13 mouse cellular contexts compared by ENCODE assay signal in genomic region chr6:140167182-140167581, GRCm38 (mm10).
"Had no signal": no experiment of that assay in that cellular context is flagged by ENCODE, and none has a peak within 500 bp of the region (broad histone marks: within the 10 kb centered on the region; RNA-seq: fewer than 3 reads in every experiment).

No protein-coding gene starts in this region.

- H3K36me3 ChIP-seq: limb, embryonic 10.5 days; liver, embryonic 15.5 days; midbrain, embryonic 12.5 days had no signal

- DNase-seq: kidney, adult 9 months; kidney, postnatal 36 days; layer of hippocampus, adult 9-11 months; lung, adult 2 months; lung, postnatal 36 days; right cerebral cortex, postnatal 14 days; thymus, postnatal 4 days had no signal

- H3K9me3 ChIP-seq: limb, embryonic 10.5 days; liver, embryonic 15.5 days; midbrain, embryonic 12.5 days had no signal

- H3K27me3 ChIP-seq: liver, embryonic 15.5 days; midbrain, embryonic 12.5 days had no signal

- H3K4me2 ChIP-seq: liver, embryonic 11.5 days; liver, embryonic 15.5 days; midbrain, embryonic 12.5 days had no signal

- H3K27ac ChIP-seq: kidney, postnatal 0 days; limb, embryonic 10.5 days; liver, embryonic 15.5 days; midbrain, embryonic 12.5 days had no signal

- H3K4me3 ChIP-seq: limb, embryonic 10.5 days; liver, embryonic 15.5 days; midbrain, embryonic 12.5 days had no signal

- H3K4me1 ChIP-seq: liver, embryonic 15.5 days; midbrain, embryonic 12.5 days had no signal

- H3K9ac ChIP-seq: liver, embryonic 15.5 days; midbrain, embryonic 12.5 days had no signal

- ATAC-seq: lung, postnatal 0 days had no signal
